Mouse (Mus musculus) yolk sac, embryonic 10.5 days (tissue): Measurements from ENCODE around the gene Hpcal4.

Experiments used
- DNase-seq: peaks from one replicate; pipeline ENCODE4 v3.0.0-alpha.2; 2017; ENCODE audit warnings: low spot score

Hpcal4 gene

GRCm38 (mm10) chr4:123237386-123238266 is 54.6 kb downstream of the Hpcal4 start:
- DNase-seq = no peak

GRCm38 (mm10) chr4:123239361-123240203 is 56.6 kb downstream of the Hpcal4 start:
- peak; percentile 49 for DNase-seq
